Mouse (Mus musculus): Measurements from ENCODE around the gene Ccdc137. TPM values are rescaled to one million over a fixed set of nuclear protein-coding genes. Genes with fewer than 3 reads are reported as not detected.

Ccdc137 gene
- polyA plus RNA-seq, 1 experiment from 2014 or later: 36.1 TPM

DNA sequence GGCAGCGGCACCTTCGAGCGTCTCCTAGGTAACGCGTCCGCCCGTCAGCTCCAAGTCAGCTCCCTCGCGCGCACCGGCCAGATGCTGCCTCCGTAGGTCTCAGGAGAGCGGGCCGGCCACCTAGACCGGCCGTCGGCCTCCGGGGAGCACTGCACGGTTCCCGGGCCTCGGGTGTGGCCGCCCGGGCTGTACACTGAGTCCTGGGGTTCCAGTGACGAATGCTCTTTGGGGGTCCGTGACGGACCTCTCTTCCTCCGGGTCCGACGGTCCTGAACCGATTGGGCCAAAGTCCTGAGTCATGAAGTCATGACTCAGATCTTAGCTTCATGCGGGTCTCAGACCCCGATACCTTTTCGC is 9.8 kb downstream of the Ccdc137 start:
- Histone ChIP-seq H3K4me3 (peak overlapping the region; percentile 90), H3K36me3 (peaks cover 67% of the 10 kb centered on the region), H3K27ac (peak overlapping the region; percentile 82), H3K27me3 (ENCODE audit: insufficient read depth, poor library complexity, severe bottlenecking) (no peaks in the 10 kb centered on the region), H3K9me3 (no peaks in the 10 kb centered on the region), H3K4me1 (peaks cover 21% of the 10 kb centered on the region)
- no peak for DNase-seq (ENCODE audit: low spot score)
- WGBS: 1% methylated on average over 33 of the region's 33 CpGs

DNA sequence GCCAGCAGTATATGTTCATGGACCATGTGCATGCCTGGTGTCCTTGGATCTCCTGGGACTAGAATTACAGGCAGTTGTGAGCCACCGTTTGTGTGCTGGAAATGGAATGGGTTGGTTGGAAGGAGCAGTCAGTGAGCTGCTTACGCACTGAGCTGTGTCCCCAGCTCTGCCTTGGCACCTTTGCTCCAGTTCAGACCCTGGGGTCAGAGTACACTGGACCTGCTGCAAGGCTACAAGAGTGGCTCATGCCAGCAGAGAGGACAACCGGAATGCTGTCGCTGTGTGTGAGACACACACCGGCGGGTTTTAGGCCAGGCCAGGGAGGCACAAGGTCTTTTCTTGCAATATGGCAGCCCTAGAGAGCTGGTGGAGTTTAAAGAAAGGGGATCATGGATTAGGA is 14.1 kb downstream of the Ccdc137 start:
- Histone ChIP-seq H3K4me3 (no peak overlapping the region), H3K9me3 (no peaks in the 10 kb centered on the region), H3K27ac (no peak overlapping the region), H3K4me1 (peaks cover 10% of the 10 kb centered on the region), H3K27me3 (ENCODE audit: insufficient read depth, poor library complexity, severe bottlenecking) (no peaks in the 10 kb centered on the region), H3K36me3 (peaks cover 78% of the 10 kb centered on the region)
- 97% methylated on average over 6 of the region's 6 CpGs for WGBS
- no peak for DNase-seq (ENCODE audit: low spot score)

DNA sequence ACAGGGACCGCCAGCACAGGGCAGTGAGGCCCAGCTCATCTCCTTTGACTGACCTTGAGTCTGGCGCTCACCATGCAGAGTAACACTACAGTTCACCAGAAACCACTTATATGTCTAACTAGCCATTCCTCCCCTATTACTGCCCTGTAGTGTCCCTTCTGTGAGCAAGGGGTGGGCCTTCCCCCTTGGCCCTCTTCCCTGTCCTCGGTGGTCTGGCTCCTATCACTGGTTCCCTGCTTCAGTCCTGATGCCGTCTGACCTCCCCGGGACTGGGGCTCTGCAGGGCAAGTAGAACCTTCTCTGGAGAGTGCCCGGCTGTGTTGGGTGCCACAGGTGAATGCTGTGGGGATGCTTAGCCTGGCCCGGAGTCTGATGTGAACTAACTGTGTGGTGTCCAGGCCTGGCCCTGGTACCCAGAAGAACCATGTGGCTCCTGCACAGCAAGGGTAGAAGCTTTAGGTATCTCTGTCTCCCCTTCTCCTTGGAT is 25.6 kb downstream of the Ccdc137 start:
- Histone ChIP-seq H3K4me3 (peak overlapping the region; percentile 97), H3K9me3 (no peaks in the 10 kb centered on the region), H3K27me3 (ENCODE audit: insufficient read depth, poor library complexity, severe bottlenecking) (no peaks in the 10 kb centered on the region), H3K4me1 (peaks cover 19% of the 10 kb centered on the region), H3K36me3 (peaks cover 80% of the 10 kb centered on the region), H3K27ac (peak overlapping the region; percentile 97)
- WGBS: 80% methylated on average over 7 of the region's 7 CpGs
- no peak for DNase-seq (ENCODE audit: low spot score)

DNA sequence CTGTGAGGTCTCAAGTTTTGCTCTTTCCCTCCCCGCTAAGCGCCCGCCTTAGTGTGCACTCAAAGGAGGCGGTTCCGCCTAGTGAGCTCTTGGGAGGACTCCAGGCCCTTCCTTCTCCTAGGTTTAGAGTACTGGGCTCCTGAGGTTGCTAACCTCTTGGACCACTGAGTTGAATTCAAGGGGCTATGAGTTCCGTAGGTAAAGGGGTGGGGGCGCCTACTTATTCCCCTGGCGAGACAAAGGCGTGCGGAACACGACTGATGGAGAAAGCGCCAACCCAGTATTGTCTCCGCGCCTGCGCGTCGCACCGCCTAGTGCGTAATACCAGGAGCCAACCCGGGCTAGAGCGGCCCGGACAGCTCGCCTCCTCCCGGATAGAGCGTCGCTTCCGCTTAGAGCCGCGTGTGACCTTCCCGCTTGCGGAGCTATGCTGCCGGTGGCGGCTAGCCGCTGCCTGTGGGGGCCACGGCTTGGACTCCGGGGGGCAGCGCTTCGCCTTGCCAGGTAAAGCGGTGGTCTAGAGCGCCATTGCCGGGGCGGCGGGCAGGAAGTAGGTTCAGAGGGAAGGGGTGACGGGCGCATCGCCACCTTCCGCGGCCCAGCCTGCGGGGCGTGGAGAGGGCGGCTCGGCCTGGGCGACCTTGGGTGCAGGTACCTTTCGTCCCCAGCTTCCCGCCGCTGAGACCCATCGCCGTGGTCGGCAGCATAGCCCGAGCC is 26.5 kb downstream of the Ccdc137 start, which contains the start of gene Mrpl12:
Mrpl12 (plus strand) TSS at position 349 of the 717 bp plus-strand sequence.
- under 1% methylated on average over 60 of the region's 60 CpGs for WGBS

DNA sequence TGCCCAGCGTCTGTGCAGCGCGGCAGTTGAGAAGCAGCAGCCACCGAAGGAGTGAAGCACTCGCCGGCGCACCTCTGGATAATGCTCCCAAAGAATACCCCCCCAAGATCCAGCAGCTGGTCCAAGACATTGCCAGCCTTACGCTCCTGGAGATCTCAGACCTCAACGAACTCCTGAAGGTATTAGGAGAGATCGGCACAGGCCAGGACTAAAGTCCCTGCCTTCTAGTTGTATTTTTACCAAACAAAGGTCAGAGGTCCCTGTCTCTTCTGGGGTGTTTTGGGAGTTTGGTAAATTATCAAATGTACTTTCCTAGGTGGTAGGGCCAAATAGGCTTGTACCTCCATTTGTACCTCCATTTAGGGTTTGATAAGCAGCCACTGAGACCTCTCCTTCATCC is 27.3 kb downstream of the Ccdc137 start:
- H3K27ac ChIP-seq: peak overlapping the region; percentile 97
- peaks cover 76% of the 10 kb centered on the region for H3K36me3 ChIP-seq
- no peaks in the 10 kb centered on the region for H3K9me3 ChIP-seq
- DNase-seq (ENCODE audit: low spot score): no peak
- peak overlapping the region; percentile 97 for H3K4me3 ChIP-seq
- H3K27me3 ChIP-seq (ENCODE audit: insufficient read depth, poor library complexity, severe bottlenecking): no peaks in the 10 kb centered on the region
- 7% methylated on average over 10 of the region's 10 CpGs for WGBS
- H3K4me1 ChIP-seq: peaks cover 26% of the 10 kb centered on the region

More for the DNA sequence above, 26.5 kb downstream of the Ccdc137 start, which contains the start of gene Mrpl12:
- Histone ChIP-seq H3K27ac (peak within 1 kb of the TSS; percentile 97), H3K36me3 (peaks cover 79% of the 10 kb centered on the region), H3K9me3 (no peaks in the 10 kb centered on the region), H3K27me3 (ENCODE audit: insufficient read depth, poor library complexity, severe bottlenecking) (no peaks in the 10 kb centered on the region), H3K4me3 (peak within 1 kb of the TSS; percentile 97), H3K4me1 (peaks cover 21% of the 10 kb centered on the region)
- DNase-seq (ENCODE audit: low spot score): peak; percentile 96

DNA sequence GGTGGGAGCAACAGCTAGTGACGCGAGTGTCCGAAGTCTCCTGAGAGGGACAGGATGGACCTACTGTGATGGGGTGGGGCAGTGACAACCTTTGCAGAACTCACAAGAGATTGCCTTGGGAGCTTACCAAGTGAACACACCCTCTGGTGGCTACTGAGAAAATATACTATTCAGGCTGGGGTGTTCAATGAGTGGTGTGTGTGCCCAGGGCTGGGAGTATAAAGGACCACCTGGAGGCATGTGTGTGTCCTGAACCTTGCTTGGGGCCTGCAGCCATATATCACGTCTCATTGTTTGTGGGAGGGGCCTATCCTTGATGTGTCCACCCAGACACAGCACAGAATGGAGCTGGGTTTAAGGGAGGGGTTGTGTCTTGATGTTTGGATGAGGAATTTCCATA is 30.6 kb downstream of the Ccdc137 start:
- WGBS: 81% methylated on average over 4 of the region's 4 CpGs
- H3K36me3 ChIP-seq: peaks cover 46% of the 10 kb centered on the region

DNA sequence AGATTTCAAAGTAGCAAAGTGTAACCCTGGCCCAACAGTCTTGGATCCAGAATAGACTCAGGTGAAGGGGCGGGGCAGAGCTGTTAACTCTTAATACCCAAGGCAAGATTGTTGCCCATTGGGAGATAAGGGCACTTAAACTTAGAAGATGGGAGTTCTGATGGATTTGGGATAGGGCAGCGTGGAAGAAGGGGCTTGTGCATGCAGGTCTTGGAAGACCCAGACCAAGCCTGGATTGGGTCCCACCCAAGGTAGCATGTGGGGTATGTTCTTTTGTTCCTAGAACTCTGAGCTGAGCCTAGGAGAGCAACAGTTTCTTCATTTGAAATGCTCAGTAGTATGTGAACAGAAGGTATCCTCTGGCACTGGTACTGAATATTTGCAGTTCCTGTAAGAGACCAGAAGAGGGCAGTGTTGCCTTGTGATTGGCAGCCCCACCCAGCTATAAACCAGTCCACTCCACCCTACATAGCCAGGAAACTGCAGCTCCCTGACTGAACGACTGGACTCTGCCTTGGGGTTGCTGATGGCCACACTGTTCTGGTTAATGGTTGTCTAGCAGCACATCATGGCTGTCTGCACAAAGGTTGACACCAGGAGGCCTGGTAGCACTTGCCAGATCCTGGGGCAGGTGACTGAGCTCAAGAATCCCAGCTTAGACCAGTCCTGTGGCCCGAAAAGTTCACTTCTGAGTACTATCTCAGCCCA is 31.3 kb downstream of the Ccdc137 start:
- Histone ChIP-seq H3K27ac (peak overlapping the region; percentile 39; the same call in 1 of the 2 replicates), H3K27me3 (ENCODE audit: insufficient read depth, poor library complexity, severe bottlenecking) (no peaks in the 10 kb centered on the region), H3K36me3 (peaks cover 48% of the 10 kb centered on the region), H3K4me1 (peaks cover 47% of the 10 kb centered on the region), H3K9me3 (no peaks in the 10 kb centered on the region), H3K4me3 (peak overlapping the region; percentile 8; the same call in 1 of the 2 replicates)
- peak; percentile 92 for DNase-seq (ENCODE audit: low spot score)
- WGBS: 59% methylated on average over 4 of the region's 4 CpGs

More for the DNA sequence above, 30.6 kb downstream of the Ccdc137 start:
- Histone ChIP-seq H3K4me1 (peaks cover 49% of the 10 kb centered on the region), H3K27me3 (ENCODE audit: insufficient read depth, poor library complexity, severe bottlenecking) (no peaks in the 10 kb centered on the region), H3K9me3 (no peaks in the 10 kb centered on the region), H3K4me3 (no peak overlapping the region), H3K27ac (no peak overlapping the region)
- no peak for DNase-seq (ENCODE audit: low spot score)

DNA sequence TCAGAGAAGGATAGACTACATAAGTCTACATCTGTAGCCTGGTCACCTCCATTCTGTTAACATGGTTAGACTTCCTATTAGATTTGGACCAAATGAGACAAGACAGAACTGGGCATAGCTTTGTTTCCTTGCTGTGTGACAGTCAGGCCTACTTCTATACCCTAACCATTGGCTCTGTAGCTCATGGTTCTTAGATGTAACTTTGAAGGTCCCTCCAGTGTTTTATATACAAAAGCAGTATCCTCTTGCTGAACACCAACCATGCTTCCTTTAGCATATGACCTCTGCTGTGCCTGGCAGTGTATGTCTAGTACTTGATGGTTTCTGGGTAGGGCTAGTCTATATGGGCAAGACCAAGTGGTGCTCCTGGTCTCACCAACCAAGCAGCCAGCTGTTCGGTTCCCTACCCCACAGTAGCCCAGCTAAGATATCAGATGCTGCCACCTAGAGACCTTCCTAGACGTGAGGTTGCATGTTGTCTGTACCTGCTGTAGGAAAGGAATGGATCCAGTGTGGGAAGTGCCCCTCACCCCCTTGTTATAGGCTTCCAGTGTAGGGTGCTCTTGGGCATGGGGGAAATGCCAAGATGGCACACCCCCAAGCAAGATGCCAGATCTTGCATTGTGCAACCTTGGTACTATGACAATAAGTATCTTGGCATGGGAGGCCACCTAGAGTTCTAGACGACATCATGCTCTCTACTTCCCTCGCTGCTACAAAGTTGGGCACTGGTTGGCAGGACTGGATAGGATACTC is 32.6 kb downstream of the Ccdc137 start:
- Histone ChIP-seq H3K27ac (no peak overlapping the region), H3K4me3 (peak overlapping the region; percentile 89; the same call in 1 of the 2 replicates), H3K4me1 (peaks cover 45% of the 10 kb centered on the region), H3K9me3 (no peaks in the 10 kb centered on the region), H3K27me3 (ENCODE audit: insufficient read depth, poor library complexity, severe bottlenecking) (no peaks in the 10 kb centered on the region), H3K36me3 (peaks cover 60% of the 10 kb centered on the region)
- no peak for DNase-seq (ENCODE audit: low spot score)
- WGBS: 35% methylated on average over 4 of the region's 4 CpGs

DNA sequence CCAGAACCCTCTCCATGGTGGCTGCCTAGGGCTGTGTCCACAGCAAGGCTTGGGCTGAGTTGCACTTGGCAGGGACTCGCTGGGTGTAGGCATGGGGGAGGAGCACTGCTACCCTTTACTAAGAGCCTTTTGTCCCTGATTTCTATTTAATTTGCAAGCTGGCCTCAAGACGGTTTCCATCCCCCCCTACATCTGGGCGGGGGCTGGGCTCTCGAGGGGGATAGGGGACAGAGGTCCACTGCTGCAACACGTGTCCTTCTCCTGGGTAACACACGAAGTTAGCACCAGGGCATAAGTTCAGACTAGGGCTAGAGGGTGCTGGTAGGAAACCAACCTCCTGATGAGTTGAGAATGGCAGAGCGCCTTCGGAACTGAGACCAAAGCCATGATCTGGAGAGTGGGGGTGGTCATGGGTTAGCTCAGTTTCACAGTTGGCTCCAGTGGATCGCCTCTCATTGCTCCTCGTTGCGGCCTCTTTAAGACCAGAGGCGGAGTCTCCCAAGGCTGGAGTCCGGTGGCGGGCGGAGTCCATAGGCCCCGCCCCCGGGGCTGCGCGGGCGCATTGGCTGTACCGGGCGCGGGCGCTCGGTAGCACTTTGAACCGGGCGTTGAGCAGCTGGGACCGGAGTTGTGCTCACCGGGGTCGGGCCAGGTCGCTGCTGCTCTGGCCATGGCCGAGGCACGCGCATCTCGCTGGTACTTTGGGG is 33.6 kb downstream of the Ccdc137 start, which contains the start of gene Slc25a10:
Slc25a10 (plus strand) TSS at position 524 of the 707 bp plus-strand sequence.
- peak; percentile 95 for DNase-seq (ENCODE audit: low spot score)
- H3K36me3 ChIP-seq: peaks cover 61% of the 10 kb centered on the region
- H3K27ac ChIP-seq: peak within 1 kb of the TSS; percentile 92
- no peaks in the 10 kb centered on the region for H3K27me3 ChIP-seq (ENCODE audit: insufficient read depth, poor library complexity, severe bottlenecking)
- peaks cover 40% of the 10 kb centered on the region for H3K4me1 ChIP-seq
- H3K9me3 ChIP-seq: no peaks in the 10 kb centered on the region
- under 1% methylated on average over 35 of the region's 35 CpGs for WGBS
- peak within 1 kb of the TSS; percentile 89 for H3K4me3 ChIP-seq

DNA sequence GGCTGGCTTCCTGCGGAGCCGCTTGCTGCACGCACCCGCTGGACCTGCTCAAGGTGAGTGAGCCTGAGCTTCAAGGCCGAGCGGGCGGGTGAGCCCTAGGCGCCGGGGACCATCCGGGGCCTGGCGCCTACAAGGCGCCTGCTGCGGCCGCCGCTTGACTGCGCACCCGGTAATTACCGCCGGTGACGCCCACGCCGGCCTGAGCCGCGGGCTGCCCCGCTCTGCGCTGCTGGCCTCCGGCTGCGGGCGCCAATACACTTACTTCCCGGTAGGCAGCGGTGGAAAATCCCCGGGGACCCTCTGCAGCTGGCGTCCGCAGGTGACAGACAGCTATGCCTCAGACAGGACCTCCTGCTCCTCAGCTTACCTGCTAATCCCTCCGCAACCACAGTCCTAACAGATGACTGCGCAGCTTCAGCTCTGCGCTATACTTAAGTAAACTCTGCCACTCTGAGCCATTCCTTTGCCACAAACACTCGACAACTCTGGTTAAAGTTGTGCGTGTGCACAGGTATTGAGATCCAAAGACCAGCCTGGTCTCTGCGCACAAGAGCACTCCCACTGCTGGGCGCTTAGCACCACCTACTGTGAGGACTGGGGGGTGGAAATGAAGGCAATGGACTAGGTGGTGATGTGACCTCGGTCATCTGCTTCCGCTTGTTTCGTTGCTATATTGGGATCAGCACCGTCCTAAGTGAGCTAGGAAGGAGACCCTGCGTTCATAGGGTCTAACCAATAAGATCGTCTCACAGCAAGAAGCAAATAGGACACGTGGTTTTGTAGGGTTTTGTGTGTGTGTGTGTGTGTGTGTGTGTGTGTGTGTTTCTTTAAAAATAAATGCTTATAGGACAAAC is 34.3 kb downstream of the Ccdc137 start:
- DNase-seq (ENCODE audit: low spot score): peak; percentile 93
- H3K4me1 ChIP-seq: peaks cover 40% of the 10 kb centered on the region
- H3K27ac ChIP-seq: peak overlapping the region; percentile 92
- no peaks in the 10 kb centered on the region for H3K27me3 ChIP-seq (ENCODE audit: insufficient read depth, poor library complexity, severe bottlenecking)
- peak overlapping the region; percentile 89 for H3K4me3 ChIP-seq
- WGBS: under 1% methylated on average over 48 of the region's 48 CpGs
- no peaks in the 10 kb centered on the region for H3K9me3 ChIP-seq
- peaks cover 61% of the 10 kb centered on the region for H3K36me3 ChIP-seq

DNA sequence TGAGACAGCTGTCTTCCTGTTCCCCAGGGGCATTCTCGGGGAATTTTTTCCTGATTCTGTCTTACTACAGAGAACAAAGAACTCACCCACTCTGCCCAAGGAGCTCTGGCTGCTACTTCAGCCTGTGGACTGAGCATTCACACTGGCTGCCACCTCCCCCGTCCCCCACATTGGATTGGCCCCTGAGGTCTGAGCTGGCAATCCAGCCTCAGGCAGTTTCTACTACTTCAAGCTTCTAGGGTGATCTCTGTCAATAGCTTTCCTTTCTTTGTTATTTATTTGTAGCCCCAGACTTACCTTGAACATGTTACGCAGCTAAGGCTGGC is 34.9 kb downstream of the Ccdc137 start:
- peak overlapping the region; percentile 92 for H3K27ac ChIP-seq
- WGBS: 29% methylated on average over 3 of the region's 3 CpGs
- DNase-seq (ENCODE audit: low spot score): no peak
- no peaks in the 10 kb centered on the region for H3K27me3 ChIP-seq (ENCODE audit: insufficient read depth, poor library complexity, severe bottlenecking)
- peaks cover 40% of the 10 kb centered on the region for H3K4me1 ChIP-seq
- H3K36me3 ChIP-seq: peaks cover 61% of the 10 kb centered on the region
- no peaks in the 10 kb centered on the region for H3K9me3 ChIP-seq
- peak overlapping the region; percentile 89 for H3K4me3 ChIP-seq

Measured in heart, embryonic 10.5 days (tissue).